Mouse (Mus musculus): ENCODE results near the gene 1600012H06Rik. TPM values are rescaled to one million over a fixed set of nuclear protein-coding genes. Genes with fewer than 3 reads are reported as not detected.
"Not testable (repeated sequence)": the region's sequence is repeated elsewhere in the genome, so short reads cannot be mapped to it uniquely, and the experiment has no call there.

1600012H06Rik gene
- polyA plus RNA-seq (2012; rRNA removed) (26.2 and 28.3 TPM in 2 replicates), polyA plus RNA-seq (2014; fragmentation: Nextera tagmentation; extraction: Ambion mirVana) (37.5 and 39.7 TPM in 2 replicates)

- H3K9me3 ChIP-seq (ENCODE audit: control insufficient read depth, low read length): no peaks in the 10 kb centered on the region
- peak; percentile 99 for DNase-seq (ENCODE audit: low spot score)
- ATAC-seq (ENCODE audit: low FRiP score, low read depth): peak; percentile 99
- H3K4me3 ChIP-seq (replicated peaks; ENCODE audit: low read length): peak within 1 kb of the TSS; percentile 71
- WGBS: under 1% methylated on average over 43 of the region's 54 CpGs
- H3K36me3 ChIP-seq (ENCODE audit: control insufficient read depth, insufficient read depth, low read length): peaks cover 20% of the 10 kb centered on the region
- H3K27me3 ChIP-seq (ENCODE audit: control insufficient read depth, insufficient read depth, low read length): no peaks in the 10 kb centered on the region
- H3K4me1 ChIP-seq (ENCODE audit: control insufficient read depth, insufficient read depth, low read length): peaks cover 10% of the 10 kb centered on the region
- H3K27ac ChIP-seq (replicated peaks; ENCODE audit: low read depth, low read length): peak within 1 kb of the TSS; percentile 29
- peak within 1 kb of the TSS; percentile 74 for H3K9ac ChIP-seq (ENCODE audit: low read depth, low read length, severe bottlenecking)
- H3K4me2 ChIP-seq (replicated peaks; ENCODE audit: low read depth, low read length, severe bottlenecking): peak within 1 kb of the TSS; percentile 79
- peak; percentile 51; the same call in 1 of the 2 replicates for TF ChIP-seq POLR2A (IDR thresholded peaks at IDR 0.05; ENCODE audit: borderline replicate concordance, extremely low read depth, insufficient read depth, insufficient read length)
Measured at GRCm38 (mm10) chr17:14943009-14943728, at the start of gene 1600012H06Rik, which contains the start of gene Wdr27. Gene 1600012H06Rik (plus strand): TSS chr17:14943184. Gene Wdr27 (minus strand): TSS chr17:14943158.

DNA sequence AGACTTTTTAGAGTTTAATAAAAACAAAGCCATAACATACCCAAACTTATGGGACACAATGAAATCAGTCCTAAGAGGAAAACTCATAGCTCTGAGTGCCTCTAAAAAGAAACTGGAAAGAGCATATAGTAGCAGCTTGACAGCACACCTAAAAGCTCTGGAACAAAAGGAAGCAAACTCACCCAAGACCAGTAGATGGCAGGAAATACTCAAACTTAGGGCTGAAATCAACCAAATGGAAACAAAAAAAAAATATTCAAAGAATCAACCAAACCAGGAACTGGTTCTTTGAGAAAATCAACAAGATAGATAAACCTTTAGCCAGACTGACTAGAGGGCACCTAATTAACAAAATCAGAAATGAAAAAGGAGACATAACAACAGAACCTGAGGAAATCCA, 47.9 kb upstream of the 1600012H06Rik start:
- H3K36me3 ChIP-seq (ENCODE audit: control insufficient read depth, insufficient read depth, low read length); H3K4me1 ChIP-seq (ENCODE audit: control insufficient read depth, insufficient read depth, low read length); DNase-seq (ENCODE audit: low spot score); H3K27ac ChIP-seq (replicated peaks; ENCODE audit: low read depth, low read length); ATAC-seq (ENCODE audit: low FRiP score, low read depth); H3K9me3 ChIP-seq (ENCODE audit: control insufficient read depth, low read length); H3K27me3 ChIP-seq (ENCODE audit: control insufficient read depth, insufficient read depth, low read length); H3K4me3 ChIP-seq (replicated peaks; ENCODE audit: low read length); H3K9ac ChIP-seq (ENCODE audit: low read depth, low read length, severe bottlenecking); H3K4me2 ChIP-seq (replicated peaks; ENCODE audit: low read depth, low read length, severe bottlenecking): not testable (repeated sequence)

DNA sequence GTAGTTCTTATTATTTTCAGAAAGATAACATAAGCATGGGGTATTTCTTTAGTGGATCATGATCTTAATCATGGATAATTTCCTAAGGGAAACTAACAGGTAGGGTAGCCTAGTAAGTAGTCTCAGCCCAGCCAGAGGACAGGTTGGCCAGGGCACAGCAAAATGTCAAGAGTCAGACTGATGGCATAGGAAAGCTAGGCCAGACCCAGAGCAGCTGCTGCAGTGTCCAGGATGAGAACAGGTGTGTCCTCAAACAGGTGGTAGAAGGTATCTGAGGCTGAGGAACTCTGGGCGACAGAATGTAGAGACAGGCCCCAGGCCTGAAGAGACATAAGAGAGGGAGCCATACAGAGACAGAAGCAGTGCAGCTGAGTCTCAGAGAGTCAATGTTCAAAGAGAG, 44.0 kb upstream of the 1600012H06Rik start:
- Histone ChIP-seq H3K27ac (replicated peaks; ENCODE audit: low read depth, low read length) (no peak overlapping the region), H3K4me1 (ENCODE audit: control insufficient read depth, insufficient read depth, low read length) (no peaks in the 10 kb centered on the region), H3K9ac (ENCODE audit: low read depth, low read length, severe bottlenecking) (no peak overlapping the region), H3K36me3 (ENCODE audit: control insufficient read depth, insufficient read depth, low read length) (no peaks in the 10 kb centered on the region), H3K9me3 (ENCODE audit: control insufficient read depth, low read length) (no peaks in the 10 kb centered on the region), H3K4me2 (replicated peaks; ENCODE audit: low read depth, low read length, severe bottlenecking) (no peak overlapping the region), H3K27me3 (ENCODE audit: control insufficient read depth, insufficient read depth, low read length) (no peaks in the 10 kb centered on the region), H3K4me3 (replicated peaks; ENCODE audit: low read length) (no peak overlapping the region)
- no peak for DNase-seq (ENCODE audit: low spot score)
- ATAC-seq (ENCODE audit: low FRiP score, low read depth): no peak
- 82% methylated on average over 1 of the region's 1 CpGs for WGBS
- no peak for TF ChIP-seq POLR2A (IDR thresholded peaks at IDR 0.05; ENCODE audit: borderline replicate concordance, extremely low read depth, insufficient read depth, insufficient read length)

GRCm38 (mm10) chr17:14903212-14903611, 39.8 kb upstream of the 1600012H06Rik start:
- no peaks in the 10 kb centered on the region for H3K27me3 ChIP-seq (ENCODE audit: control insufficient read depth, insufficient read depth, low read length)
- 87% methylated on average over 3 of the region's 3 CpGs for WGBS
- DNase-seq (ENCODE audit: low spot score) (no peak), ATAC-seq (ENCODE audit: low FRiP score, low read depth) (no peak)
- H3K4me3 ChIP-seq (replicated peaks; ENCODE audit: low read length): no peak overlapping the region
- H3K4me1 ChIP-seq (ENCODE audit: control insufficient read depth, insufficient read depth, low read length): 0 out of 2 replicates have a peak, but pooled peaks cover 3% of the 10 kb centered on the region
- H3K27ac ChIP-seq (replicated peaks; ENCODE audit: low read depth, low read length): no peak overlapping the region
- no peaks in the 10 kb centered on the region for H3K36me3 ChIP-seq (ENCODE audit: control insufficient read depth, insufficient read depth, low read length)
- H3K4me2 ChIP-seq (replicated peaks; ENCODE audit: low read depth, low read length, severe bottlenecking): no peak overlapping the region
- H3K9me3 ChIP-seq (ENCODE audit: control insufficient read depth, low read length): no peaks in the 10 kb centered on the region
- no peak for TF ChIP-seq POLR2A (IDR thresholded peaks at IDR 0.05; ENCODE audit: borderline replicate concordance, extremely low read depth, insufficient read depth, insufficient read length)
- H3K9ac ChIP-seq (ENCODE audit: low read depth, low read length, severe bottlenecking): no peak overlapping the region

DNA sequence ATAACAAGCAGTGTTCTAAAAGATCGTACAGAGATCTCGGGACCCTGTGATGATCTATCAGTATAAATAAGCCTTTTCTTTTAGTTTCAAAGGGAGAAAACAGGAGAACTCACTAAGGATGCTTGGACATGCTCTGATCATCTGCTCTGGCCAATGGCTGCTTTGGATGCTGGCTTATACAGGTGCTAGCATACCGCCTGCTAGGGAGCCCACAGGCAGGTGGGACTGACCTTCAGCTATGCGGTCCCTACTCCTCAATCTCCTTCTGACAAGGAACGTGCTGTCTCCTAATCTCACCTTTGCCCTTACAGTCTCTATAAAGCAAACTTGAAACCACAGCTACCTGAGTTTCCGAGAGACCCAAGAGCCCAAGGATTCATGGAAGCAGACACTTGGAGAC, 38.8 kb upstream of the 1600012H06Rik start:
- Histone ChIP-seq H3K4me1 (ENCODE audit: control insufficient read depth, insufficient read depth, low read length) (0 out of 2 replicates have a peak, but pooled peaks cover 3% of the 10 kb centered on the region), H3K27ac (replicated peaks; ENCODE audit: low read depth, low read length) (no peak overlapping the region), H3K9ac (ENCODE audit: low read depth, low read length, severe bottlenecking) (no peak overlapping the region), H3K4me2 (replicated peaks; ENCODE audit: low read depth, low read length, severe bottlenecking) (no peak overlapping the region), H3K4me3 (replicated peaks; ENCODE audit: low read length) (no peak overlapping the region), H3K27me3 (ENCODE audit: control insufficient read depth, insufficient read depth, low read length) (no peaks in the 10 kb centered on the region), H3K9me3 (ENCODE audit: control insufficient read depth, low read length) (no peaks in the 10 kb centered on the region), H3K36me3 (ENCODE audit: control insufficient read depth, insufficient read depth, low read length) (no peaks in the 10 kb centered on the region)
- no peak for TF ChIP-seq POLR2A (IDR thresholded peaks at IDR 0.05; ENCODE audit: borderline replicate concordance, extremely low read depth, insufficient read depth, insufficient read length)
- 85% methylated on average over 6 of the region's 6 CpGs for WGBS
- ATAC-seq (ENCODE audit: low FRiP score, low read depth) (no peak), DNase-seq (ENCODE audit: low spot score) (no peak)
